Mouse (Mus musculus) ES-E14 (cell line): ENCODE results near the gene E330017A01Rik.

Experiments used
- HCFC1 ChIP-seq: IDR thresholded peaks from 2 replicates; pipeline ENCODE4 v1.6.1; 2012; ENCODE audit warnings: low read length, inconsistent platforms, borderline replicate concordance; ENCODE audit not compliant: insufficient read depth
- MAFK ChIP-seq: IDR thresholded peaks from 2 replicates; pipeline ENCODE4 v1.6.1; 2014; ENCODE audit warnings: mild to moderate bottlenecking, low read depth, low read length, inconsistent platforms; ENCODE audit not compliant: insufficient read depth
- ZNF384 ChIP-seq: IDR thresholded peaks from 2 replicates; pipeline ENCODE4 v1.6.1; 2012; ENCODE audit warnings: low read depth, low read length, inconsistent platforms

DNA sequence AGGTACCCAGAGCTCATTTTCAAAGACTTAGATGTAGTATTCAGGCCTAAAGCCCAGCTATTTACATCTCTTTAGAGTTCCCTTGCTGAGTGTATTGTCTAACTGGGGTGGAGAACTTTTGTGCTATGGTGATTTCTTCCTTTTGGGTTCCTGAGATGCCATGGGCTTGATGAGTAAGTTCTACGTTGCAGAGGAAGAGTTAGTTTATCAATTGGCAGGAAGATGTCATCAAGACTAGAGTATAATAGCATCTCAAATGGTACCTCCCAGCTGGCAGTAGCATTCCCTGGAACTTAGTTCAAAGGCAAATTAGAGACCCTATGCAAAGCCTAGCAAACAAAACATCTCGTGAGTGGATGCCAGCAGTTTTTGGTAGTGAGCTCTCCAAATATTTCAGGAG, 2.7 kb downstream of the E330017A01Rik start:
- TF ChIP-seq HCFC1 (no peak), MAFK (no peak), ZNF384 (no peak)
